ENCODE assay signal across 9 mouse cellular contexts in genomic region chr12:71366175-71366574, GRCm38 (mm10). TPM values are rescaled to one million over a fixed set of nuclear protein-coding genes. Genes with fewer than 3 reads are reported as not detected.
A peak's percentile ranks its signal among the peaks of the same experiment; 100 is the strongest.
DNase-seq lines count a peak whose midpoint lies in the region; ATAC-seq lines count a peak whose summit lies in the region.
"Had no signal": no experiment of that assay in that cellular context is flagged by ENCODE, and none has a peak within 500 bp of the region (broad histone marks: within the 10 kb centered on the region; RNA-seq: fewer than 3 reads in every experiment).

No protein-coding gene starts in this region.

- no peak for ATAC-seq in monocyte, adult 5-6 weeks (replicated peaks; ENCODE audit: insufficient number of reproducible peaks, low FRiP score, low TSS enrichment, poor library complexity, severe bottlenecking)
- no peak for ATAC-seq in activated CD4-positive, CD25-positive, alpha-beta regulatory T cell, adult 4 months

- DNase-seq in left cerebral cortex, postnatal 36 days (ENCODE audit: low spot score in 2 of 2) = peak; percentile 7 to 14
- DNase-seq in left cerebral cortex, adult 8-10 months (ENCODE audit: low spot score in 2 of 2) = no peak
- DNase-seq in cerebellum, adult 18-20 months = peak; percentile 68 to 73
- peak; percentile 40 for DNase-seq in fibroblast of lung, adult 2 months (ENCODE audit: low read depth)
- peak; percentile 39 to 49 for DNase-seq in heart, postnatal 14 days
- DNase-seq in retina, postnatal 1 day = no peak
- DNase-seq: liver, embryonic 13.5 days had no signal

- intact Hi-C loops in left cerebral cortex, postnatal 36 days (cut with DNase I) = no loop called here
- intact Hi-C loops in heart, postnatal 14 days (cut with DNase I) = no loop called here

RNA-seq across cellular contexts. Expression of gene Dact1, which starts 56.5 kb away (rescaled TPM):
- total RNA-seq in left cerebral cortex, postnatal 36 days (2021) = 1 to 10 TPM; 9.2 to 9.8 TPM
- total RNA-seq in left cerebral cortex, adult 8-10 months (2022) = 1 to 10 TPM; 5.0 to 9.1 (median 6.6) TPM
- total RNA-seq in heart, postnatal 14 days (2021) = 1 to 10 TPM; 6.6 to 7.4 TPM
- 0.43 to 0.78 TPM in 2 of 3 replicates, not detected in the other for total RNA-seq in monocyte, adult 5-6 weeks (2017)
- under 1 TPM in 1 of 2 experiments, not detected in 1; 0.13 TPM for polyA plus RNA-seq in activated CD4-positive, CD25-positive, alpha-beta regulatory T cell, adult 4 months (2017; shearing (Covaris generic))

Comparison
In these comparisons a context has a peak if more than half of its experiments do, and no peak if none do; other contexts are left out.
1. DNase-seq: peak in left cerebral cortex, postnatal 36 days (2 of 2), cerebellum, adult 18-20 months (2 of 2), fibroblast of lung, adult 2 months (single experiment) and heart, postnatal 14 days (2 of 2); none in left cerebral cortex, adult 8-10 months (0 of 2) and retina, postnatal 1 day (single experiment).